Mouse (Mus musculus) thymus, postnatal 36 days (tissue): Measurements from ENCODE around the gene Dhx30.
A peak's percentile ranks its signal among the peaks of the same experiment; 100 is the strongest.
"Not testable (repeated sequence)": the region's sequence is repeated elsewhere in the genome, so short reads cannot be mapped to it uniquely, and the experiment has no call there.

Experiments used
- DNase-seq, 2 experiments: peaks; one replicate each; pipeline ENCODE4 v3.0.0; 2022; ENCODE audit warnings: mixed read lengths in 2 of 2

Dhx30 gene

DNA sequence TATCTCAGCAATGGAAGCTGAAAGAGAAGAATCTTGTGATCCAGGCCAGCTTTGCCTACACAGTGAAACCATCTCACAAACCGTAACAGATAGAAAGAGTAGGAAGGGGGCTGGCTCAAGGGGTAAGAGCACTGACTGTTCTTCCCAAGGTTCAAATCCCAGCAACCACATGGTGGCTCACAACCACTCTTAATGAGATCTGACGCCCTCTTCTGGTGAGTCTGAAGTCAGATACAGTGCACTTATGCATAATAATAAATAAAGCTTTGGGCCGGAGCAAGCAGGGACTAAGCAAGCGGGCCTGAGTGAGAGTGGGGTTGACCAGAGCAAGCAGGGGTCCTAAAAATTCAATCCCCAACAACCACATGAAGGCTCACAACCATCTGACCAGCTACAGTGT lies 24.3 kb downstream of the Dhx30 start:
- DNase-seq, result no peak

DNA sequence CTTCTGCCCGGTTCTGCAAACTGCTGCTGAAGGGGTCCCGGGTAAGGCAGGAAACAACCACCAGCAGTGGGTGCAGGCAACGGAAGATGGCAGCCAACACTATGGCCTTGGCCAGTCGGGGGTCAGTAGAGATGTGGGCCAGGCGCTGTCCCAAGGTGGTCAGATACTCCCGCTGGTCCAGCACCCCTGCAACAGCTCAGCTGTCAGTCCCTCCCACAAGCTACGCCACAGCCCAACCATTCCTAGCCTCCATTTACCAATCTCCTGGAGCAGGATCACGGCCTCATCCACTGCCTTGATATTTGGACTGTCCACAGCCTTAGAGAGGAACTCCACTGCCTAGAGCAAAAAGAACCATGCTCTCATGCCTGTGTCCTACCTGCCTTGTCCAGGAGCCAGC lies 31.9 kb downstream of the Dhx30 start:
- DNase-seq, result no peak

DNA sequence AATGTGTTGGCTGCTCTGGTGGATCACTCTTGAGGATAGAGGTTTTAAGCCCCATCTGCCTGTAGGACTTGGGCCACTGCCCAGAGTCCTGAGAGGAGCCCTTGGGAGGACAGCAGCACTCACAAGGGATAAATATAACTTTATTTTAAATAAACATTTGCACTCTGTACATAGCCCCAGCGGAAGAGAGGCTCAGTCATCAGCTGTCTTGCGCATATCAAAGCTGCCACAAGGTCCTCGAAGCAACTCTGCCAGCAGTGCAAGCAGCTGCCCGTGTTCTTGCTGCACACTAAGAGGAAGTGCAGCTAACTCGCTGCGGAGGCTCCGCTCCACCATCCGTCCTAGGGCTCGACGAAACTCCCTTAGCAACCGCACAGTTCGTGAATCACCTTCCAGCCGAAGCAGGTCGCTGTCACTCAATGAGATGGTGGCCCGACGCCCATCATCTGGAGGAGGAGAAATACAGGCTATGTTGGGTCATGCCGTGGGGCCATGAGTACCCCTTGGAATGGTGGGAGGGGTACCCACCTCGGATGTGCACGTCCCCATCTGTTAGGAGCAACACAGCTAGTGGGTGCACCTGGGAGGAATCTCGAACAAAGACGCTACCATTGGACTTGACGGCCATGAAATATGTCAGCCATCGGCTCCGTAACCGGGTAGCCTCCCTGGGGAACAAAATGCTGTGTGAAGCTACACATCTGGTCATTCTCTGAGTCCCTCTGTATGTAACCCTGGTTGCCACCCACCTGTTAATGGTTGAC lies 33.2 kb downstream of the Dhx30 start:
- DNase-seq, result no peak

DNA sequence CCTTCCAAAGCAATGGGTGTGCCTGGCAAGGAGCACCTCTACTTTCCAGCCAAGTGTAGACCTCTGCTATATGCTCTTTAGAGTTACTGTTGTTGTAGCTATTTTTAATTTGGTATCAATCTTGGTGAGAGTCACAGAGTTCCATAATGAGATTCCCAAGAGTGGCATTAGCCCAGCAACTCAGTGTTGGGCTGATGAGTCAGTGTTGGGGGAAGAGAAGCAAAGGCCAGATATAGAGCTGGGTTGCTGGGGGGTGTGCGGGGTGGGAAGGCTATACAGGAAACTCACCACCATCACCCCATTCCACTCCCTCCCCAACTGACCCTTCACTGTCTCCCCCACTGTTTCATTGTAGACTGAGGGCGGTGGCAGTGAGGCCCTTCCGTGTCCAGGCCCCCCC lies 36.6 kb downstream of the Dhx30 start:
- no peak for DNase-seq

DNA sequence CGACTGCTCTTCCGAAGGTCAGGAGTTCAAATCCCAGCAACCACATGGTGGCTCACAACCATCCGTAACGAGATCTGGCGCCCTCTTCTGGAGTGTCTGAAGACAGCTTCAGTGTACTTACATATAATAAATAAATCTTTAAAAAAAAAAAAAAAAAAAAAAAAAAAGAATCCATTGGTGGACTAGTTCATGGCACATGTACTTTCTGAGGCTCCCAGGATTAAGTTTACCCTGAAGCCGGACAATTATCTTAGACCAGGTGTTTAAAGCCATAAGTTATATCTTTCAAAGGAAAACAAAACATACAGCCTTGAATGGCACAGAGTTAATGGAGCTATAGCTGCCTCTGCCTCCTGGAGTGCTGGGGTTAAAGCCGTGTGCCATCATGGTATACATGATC lies 41.2 kb downstream of the Dhx30 start:
- not testable (repeated sequence) for DNase-seq

DNA sequence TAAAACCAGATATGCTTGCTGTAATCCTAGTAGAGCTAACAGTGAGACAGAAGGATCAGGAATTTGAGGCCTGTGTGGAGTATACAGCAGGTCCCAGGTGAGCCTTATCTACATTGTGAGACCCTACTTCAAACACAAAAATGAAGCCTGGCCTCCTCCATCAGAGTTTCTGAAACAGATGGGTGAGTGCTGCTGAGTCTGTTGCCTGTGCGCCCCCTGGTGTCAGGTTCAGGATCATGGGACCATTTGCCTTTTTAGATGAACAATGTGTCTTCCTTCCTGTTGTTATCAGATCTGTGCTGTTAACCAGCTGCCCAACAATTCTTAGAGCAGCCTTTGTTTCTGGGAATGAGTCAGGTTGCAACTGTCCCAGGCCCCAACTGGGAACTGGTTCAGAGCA lies 45.8 kb downstream of the Dhx30 start:
- DNase-seq, result peak; percentile 84 to 87

DNA sequence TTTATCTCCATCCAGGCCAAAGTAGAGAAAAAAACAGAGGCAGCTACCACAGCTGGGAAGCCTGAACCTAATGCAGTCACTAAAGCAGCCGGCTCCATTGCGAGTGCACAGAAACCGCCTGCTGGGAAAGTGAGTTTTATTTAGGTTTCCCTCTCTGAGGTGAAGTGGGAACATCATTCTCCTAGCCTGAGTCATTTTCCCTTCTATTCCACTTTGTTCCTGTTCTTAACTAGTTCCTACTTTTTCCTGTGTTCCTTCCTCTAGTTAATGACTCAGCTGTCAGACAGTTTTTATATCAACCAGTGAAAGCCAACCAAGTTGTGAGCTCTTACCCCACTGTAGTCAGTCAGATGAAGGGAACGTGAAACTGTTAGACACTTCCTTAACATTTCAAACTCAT lies 46.6 kb downstream of the Dhx30 start:
- DNase-seq, result no peak

DNA sequence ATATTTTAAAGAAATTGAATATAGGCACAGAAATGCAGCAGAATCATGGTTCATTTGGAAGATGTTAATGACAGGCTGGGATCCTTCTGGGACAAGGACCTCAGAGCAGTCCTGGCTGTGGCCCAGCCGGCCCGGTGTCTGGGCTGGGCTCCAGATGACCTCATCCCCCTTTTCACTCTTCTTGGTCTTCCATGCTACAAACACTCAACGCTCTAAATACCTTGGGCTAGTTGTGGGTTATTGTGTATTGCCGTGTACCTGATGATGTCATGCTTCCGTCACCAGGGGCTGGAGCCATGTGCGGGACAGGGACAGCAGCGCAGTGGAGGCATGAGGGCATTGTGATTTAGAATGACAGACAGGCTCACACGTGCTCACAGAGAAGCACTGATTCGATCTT lies 47.3 kb downstream of the Dhx30 start:
- DNase-seq, result no peak

DNA sequence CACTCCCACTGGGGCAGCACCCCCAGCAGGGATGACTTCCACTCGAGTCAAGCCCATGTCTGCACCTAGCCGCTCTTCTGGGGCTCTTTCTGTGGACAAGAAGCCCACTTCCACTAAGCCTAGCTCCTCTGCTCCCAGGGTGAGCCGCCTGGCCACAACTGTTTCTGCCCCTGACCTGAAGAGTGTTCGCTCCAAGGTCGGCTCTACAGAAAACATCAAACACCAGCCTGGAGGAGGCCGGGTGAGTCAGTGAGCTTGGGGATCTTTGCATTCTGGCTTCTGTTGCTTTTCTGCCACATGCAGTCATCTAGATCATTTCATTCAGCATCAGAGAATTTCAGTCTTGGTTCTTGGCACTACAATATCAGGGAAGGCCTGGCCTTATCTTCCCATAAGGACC lies 48.9 kb downstream of the Dhx30 start:
- no peak for DNase-seq

DNA sequence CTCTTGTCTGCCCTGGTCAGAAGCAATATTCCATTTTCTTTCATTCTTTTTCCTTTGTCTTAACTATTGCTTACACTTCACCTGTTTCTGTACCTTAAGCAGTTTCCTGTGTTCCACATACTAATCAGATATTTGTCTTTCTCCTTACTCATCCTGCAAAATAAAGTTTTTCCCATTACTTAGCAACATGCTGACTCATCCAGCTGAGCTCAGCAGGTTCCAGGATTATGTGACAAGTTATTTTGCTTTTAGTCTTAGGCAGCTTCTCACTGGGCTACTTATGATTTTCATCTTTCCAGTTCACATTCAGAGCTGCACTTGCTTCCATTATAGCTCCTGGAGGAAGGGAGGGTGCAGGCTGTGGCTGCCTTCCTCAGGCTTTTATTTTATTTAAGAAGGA lies 53.0 kb downstream of the Dhx30 start:
- DNase-seq, result no peak

DNA sequence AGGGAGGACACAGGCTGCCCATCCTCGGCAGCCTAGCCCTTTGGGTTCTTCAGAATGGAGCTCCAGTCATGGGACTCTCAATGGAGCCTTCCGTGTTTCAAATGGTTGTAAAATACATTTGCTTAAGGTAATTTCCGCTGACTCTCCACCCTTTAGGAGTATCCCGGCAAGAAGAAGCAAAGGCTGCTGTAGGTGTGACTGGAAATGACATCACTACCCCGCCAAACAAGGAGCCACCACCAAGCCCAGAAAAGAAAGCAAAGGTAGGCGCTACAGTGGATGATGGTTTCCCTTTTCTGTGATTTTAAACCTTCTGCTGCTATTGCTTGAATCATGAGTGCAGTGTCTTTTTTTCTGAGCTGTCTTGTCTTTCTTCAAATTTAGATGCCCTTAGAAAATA lies 54.8 kb downstream of the Dhx30 start:
- peak in 1 of 2 experiments; percentile 43 for DNase-seq

DNA sequence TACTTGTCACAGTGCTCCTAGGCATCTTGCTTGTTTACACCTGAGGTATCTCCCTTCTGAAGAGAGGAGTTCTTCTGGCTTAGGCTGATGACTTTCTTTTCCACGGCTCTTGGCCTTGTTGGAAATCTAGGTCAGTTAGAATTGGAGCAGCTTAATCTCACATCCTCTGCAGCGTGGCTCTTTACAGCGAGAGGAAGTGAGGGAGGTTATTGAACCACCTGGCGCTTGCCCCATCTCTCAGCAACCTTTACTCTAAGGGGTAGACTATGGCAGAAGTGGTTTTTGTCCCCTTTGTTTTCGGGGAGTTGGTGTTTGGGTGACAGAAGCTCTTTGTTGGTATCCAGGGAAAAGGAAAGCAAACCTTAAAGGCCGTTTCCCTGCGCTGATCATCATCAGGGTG lies 55.2 kb downstream of the Dhx30 start:
- peak; percentile 63 to 78 for DNase-seq

DNA sequence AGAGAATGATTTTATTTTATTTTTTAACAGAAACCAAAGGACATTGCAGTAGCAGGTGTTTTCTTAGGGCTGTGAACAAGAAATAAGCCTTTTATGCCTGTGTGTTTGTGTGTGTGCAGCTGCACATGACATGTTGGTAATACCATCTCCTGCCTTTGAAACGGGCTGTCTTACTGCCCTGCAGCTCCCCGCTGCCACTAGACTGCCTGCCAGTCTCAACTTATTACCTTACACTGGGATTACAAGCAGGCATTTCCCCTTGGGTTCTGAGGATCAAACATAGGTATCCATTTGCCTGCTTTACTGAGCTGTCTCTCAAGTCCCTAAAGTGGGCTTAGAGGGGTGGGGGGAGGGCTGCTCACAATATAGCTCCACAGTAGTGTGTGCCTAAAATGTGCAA lies 56.9 kb downstream of the Dhx30 start:
- peak; percentile 56 to 65 for DNase-seq

DNA sequence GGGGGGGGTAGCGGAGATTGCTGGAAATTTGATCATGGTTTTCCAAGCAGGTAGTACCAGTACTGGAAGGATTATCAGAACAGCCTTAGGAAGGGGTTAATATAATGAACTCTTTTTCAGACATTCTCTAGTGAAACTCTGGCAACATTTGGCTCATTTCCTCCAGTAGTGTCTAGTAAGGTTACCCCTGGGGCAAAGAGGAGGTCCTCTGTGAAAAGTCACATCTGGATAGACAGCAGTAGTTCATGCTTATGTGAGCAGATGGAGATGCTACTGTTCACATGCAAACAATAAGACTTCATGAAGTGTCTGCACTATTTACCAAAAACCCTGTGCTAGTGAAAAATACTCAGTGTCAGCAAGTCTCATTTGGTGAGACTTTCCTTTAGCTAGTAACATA lies 60.4 kb downstream of the Dhx30 start:
- no peak for DNase-seq

DNA sequence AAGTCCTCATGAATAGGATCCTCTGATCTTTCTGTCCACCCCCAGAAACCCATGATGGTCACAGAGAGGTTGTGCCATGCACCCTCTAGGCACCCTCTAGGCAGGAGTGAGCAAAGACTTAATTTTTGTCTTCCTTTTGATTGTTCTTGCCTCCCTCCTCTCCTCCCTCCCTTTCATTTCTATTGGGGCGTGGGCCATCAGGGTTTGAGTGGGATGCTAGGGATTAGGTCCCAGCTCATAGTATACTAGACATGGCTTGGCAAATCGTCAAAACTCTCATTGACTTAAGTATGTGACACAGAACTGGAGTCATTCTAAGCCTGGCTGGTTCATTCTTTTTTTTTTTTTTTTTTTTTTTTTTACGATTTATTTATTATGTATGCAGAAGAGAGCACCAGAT lies 62.8 kb downstream of the Dhx30 start:
- DNase-seq, result no peak

DNA sequence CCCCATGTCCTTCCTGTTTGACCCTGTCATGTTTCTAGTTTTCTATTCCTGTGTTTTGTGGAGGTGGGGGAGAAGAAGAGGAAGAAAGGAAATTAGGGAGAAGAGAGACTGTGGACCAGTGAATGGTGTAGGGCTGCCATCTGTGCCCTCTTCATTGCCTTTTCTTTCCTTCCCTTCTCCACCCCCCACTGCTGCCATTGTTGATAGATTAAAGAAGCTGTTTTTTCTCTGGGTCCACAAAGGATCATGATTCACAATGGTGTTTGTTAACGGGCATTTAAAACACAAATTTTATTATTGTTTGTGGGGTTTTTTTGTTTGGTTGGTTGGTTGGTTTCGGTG lies 63.6 kb downstream of the Dhx30 start:
- DNase-seq, result no peak

DNA sequence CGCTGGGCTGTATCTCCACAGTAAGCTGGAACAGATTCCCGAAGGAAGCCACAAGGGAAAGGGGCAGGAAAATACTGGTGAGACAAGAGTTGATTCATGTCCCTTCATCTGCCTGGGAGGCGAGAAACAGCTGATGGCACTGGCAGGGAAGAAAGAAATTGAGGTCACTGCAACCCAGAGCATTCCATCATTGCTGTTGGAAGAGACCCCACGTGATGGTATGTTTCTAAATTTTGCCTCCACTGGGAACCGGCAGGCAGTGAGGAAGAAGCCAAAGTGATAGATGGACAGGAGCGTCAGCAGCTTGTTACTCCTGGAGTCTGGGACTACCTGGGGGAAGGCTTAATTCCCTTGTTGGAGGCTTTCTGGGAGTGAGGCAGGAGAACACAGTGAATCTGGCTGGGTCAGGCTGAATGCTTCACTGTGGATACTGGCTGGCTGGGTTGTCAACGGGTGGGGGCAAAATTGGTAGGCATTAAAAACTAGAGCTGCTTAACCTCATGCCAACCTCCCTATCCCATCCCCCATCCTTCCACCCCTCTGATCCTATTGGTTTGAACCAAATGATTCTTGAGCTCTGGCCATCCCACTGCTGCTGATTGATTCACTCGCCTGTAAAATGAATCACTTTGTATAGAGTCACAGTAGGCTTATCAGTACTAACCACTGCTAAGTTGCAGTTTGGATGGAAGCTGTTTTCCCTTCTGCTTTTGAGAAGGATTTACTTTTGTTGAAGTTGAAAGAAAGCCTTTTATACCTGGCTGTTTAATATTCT lies 64.1 kb downstream of the Dhx30 start:
- no peak for DNase-seq

DNA sequence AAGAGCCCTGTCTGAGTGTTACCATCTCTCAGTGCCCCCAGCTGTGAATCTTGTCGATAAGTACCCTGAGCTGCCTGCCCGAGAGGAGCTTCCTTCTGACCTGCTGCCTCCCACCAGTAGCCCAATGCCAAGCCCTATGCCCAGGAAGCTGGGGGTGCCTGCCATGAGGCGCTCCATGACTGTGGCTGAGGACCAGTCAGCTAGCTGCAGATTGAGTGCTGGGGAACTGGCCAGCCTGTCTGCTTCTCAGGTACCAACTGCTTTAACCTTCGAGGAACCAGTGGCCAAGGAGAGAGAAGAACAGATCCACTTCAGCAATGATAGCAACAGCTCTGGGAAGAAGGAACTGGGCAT lies 64.7 kb downstream of the Dhx30 start:
- DNase-seq, result no peak

DNA sequence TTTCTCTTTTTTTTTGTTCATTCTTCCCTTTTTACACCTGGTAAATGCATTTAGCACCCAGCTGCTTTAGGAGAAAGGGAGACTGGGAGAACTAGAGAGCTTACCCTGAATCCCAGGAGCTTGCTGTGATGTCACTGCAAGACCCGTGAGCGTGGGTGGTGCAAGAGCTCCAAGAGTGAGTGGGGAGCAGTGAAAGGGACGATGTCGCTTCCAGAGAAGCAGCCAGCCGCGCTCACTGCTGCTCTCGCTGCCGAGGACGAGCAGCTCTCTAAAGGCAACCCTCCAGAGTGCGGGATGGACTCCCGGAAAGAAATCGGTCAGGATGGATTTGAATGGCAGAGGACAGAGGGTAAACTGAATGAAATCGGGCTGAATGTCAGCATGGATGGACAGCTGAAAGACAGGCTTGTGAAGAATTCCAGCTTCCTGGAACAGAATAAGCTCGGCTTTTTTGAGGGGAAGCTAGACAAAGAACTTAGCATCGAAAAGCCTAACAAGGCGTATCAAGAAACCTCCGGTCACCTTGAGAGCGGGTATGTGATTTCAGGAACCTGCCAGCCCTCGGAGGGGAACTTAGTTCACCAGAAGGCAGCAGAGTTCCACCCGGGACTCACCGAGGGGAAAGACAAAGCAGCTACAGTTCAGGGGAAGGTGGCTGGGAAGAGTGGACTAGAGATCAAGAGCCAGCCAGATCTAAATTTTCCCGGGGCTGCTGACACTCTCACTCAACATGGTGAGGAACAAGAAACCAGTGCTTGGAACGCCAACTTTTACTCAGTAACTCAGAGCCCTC lies 65.6 kb downstream of the Dhx30 start:
- no peak for DNase-seq

DNA sequence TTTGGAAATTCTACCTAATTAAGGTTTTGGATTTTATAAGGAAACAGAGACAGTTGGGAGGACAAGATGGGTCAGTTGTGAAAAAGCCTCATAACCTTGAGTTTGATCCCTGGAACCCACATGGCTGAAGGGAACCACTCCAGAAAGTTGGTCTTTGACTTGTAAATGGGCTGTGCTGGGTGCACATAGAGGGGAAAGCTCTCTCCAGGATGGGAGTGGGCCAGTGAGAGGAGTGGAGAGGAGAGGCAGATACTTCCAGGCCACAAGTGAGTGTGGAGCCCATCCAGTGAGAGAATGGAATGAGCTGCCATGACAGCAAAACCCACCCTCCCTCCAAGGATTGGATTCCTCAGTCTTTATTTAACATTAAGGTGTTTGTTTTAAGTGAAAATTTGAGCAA lies 66.4 kb downstream of the Dhx30 start:
- no peak for DNase-seq

DNA sequence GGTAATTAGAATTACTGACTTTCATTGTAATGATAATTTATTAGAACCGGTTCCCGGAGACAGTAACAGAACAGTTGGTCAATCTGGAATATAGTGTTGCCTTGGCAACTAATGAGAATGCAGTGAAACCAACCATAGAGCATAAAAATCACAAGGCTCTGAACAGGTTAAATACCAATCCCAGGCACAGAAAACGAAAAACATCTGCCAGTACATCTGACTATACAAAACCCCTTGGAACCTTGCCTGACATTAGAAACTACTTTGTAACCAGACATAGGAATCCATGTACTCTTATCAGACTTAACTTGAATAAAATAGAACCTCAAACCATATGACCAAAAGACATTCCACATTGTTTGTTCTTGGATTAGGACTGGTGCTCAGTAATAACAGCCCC lies 69.8 kb downstream of the Dhx30 start:
- no peak for DNase-seq

DNA sequence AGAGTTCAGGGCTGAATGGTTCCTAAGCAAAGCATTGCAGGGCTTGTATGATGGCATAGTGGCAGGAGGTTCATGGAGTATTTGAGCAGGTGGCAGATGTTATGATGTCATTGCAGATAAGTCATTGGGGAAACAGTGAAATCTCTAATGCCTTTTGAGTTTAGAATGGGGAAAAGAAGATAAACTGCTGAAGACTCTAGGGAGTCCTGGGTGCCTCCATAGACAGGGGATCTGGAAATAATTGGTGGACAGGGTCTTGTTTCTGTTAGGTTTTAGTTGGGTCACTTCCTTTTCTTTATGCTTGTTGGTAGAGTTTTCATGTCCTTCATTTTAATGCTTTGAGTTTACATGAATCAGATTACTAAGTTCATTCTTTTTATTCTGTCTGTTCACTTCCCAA lies 70.4 kb downstream of the Dhx30 start:
- no peak for DNase-seq

DNA sequence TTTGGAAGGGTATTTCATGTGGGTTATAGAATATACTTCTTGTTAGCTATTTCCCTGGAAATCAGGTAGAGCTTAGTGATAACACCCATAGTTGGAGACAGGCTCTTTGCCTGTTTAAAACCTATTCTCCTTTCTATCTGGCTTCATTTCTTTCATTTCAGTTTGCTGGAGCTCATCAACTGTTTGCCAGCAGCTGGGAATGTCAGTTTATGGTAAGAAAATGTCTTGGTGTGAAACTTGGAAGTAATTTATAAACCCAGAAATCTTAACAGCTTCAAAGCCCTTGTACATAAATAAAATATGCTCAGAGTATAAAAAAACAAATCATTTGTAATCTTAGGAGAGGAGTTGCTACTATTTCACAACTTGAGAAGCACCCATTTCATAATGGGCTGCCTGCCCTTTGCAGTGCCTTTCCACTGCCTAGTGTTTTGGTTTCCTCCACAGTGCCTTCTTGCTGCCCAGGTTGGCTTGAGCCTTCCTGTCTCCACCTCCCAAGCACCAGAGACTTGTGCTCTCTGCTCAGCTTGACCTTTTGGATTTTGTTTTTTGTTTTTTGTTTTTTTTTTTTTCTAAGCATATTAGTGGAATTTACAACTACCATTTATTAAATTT lies 71.8 kb downstream of the Dhx30 start:
- DNase-seq, result no peak

DNA sequence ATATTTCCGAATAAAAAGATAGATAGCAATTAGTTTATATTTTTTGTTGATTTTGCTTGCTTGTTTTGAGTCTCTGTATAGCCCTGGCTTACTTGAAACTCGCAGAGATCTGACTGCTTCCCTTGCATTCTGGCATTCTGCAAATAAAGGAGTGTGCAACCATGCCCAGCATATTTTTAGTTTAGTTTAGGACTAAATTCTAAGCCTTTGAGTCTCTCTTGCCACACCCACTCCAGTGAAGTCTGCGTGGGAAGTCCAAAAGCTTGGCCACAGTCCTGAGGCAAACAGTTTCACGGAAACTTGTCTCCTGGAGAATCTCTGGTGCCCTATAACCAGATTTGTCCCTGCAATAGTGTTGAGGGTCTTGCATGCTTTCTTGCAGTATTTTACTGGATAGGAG lies 73.3 kb downstream of the Dhx30 start:
- DNase-seq, result no peak
